Mouse (Mus musculus) heart, adult 18-20 months (tissue): ENCODE data around the gene Zp3r. TPM values are rescaled to one million over a fixed set of nuclear protein-coding genes. Genes with fewer than 3 reads are reported as not detected.

Experiments used
- total RNA-seq, 2 experiments: library from RNA; stranded (reverse); gene quantifications; 2 replicates each; pipeline ENCODE4 v1.2.3; 2021

The Zp3r gene
- total RNA-seq, 2 experiments from 2014 or later, result not detected

Other genes starting within 250 kb of the Zp3r start
- not detected for gene Cd55b, start 206.6 kb downstream of the Zp3r start, total RNA-seq
- gene Cd55, start 166.9 kb downstream of the Zp3r start, total RNA-seq, result 10 to 100 TPM in 1 of 2 experiments, 1 to 10 TPM in 1; 6.6 to 11.2 TPM
- gene C4bp, start 32.0 kb upstream of the Zp3r start, total RNA-seq, result not detected
- gene Gm29427, start 86.2 kb upstream of the Zp3r start, total RNA-seq, result under 1 TPM; 0.18 to 0.27 TPM
- 1 to 10 TPM; 3.6 to 4.4 TPM for gene Yod1, start 87.7 kb upstream of the Zp3r start, total RNA-seq
- 10 to 100 TPM; 79.7 to 83.4 TPM for gene Pfkfb2, start 99.6 kb upstream of the Zp3r start, total RNA-seq
- gene AA986860, start 102.4 kb upstream of the Zp3r start, total RNA-seq, result under 1 TPM; 0.45 to 0.77 TPM
- under 1 TPM; 0.35 to 0.85 TPM for gene Fcamr, start 171.3 kb upstream of the Zp3r start, total RNA-seq
- 1 to 10 TPM in 1 of 2 experiments, not detected in 1; 4.2 TPM for gene Pigr, start 197.1 kb upstream of the Zp3r start, total RNA-seq
- gene Fcmr, start 236.0 kb upstream of the Zp3r start, total RNA-seq, result 1 to 10 TPM; 2.2 to 8.5 TPM